Mouse (Mus musculus) lung, adult 18-20 months (tissue): Measurements from ENCODE around the gene Zc3h12d.

Experiments used
- DNase-seq, 2 experiments: peaks; one replicate each; pipeline ENCODE4 v3.0.0; 2022; ENCODE audit warnings: mixed read lengths in 2 of 2

Gene Zc3h12d

DNA sequence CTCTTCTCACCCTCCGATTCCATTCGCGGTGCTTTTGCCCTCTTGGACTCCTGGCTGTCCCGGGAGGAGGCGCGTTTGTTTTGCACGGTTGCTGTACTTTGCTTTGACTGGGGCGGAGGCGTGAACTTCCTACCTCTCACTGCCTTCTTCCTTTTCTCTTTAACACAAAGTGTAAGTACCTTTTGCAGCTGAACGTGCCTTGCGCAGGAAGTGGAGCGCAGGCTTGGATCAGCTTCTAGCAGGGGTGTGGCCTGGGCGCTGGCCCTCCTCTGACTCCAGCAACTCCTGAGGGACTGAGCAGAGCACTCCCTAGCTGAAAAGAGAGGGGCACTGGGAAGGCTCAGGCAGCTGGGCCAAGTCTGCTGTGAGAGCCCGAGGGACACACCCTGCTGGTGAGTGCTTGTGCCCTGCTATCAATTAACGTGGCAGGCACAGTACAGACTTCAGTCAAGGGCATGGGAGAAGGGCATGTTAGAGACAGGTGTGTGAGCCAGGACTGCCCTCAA is at the start of gene Zc3h12d:
Gene Zc3h12d, plus strand, starts transcription at position 300 of the 506 bp plus-strand sequence.
- peak; percentile 51 to 60 for DNase-seq

DNA sequence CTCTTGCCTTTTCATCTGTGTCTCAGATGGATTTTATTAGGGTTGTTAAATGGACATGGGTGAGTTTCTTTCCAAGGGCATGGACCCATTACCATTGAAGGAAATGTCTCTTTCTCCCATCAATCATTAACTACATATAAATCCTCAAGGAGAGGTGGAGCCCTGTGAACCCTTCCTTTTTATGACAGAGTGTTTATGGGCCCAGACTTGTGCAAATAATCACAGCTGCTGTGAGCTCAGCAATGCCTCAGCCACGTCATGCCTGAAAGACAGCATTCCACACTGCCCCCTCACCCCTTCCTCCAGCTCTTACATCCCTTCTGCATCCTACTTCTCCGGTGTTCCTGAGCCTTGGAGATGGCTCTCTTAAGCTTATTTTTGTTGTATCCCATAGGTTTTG is 45.0 kb upstream of the Zc3h12d start:
- no peak for DNase-seq

DNA sequence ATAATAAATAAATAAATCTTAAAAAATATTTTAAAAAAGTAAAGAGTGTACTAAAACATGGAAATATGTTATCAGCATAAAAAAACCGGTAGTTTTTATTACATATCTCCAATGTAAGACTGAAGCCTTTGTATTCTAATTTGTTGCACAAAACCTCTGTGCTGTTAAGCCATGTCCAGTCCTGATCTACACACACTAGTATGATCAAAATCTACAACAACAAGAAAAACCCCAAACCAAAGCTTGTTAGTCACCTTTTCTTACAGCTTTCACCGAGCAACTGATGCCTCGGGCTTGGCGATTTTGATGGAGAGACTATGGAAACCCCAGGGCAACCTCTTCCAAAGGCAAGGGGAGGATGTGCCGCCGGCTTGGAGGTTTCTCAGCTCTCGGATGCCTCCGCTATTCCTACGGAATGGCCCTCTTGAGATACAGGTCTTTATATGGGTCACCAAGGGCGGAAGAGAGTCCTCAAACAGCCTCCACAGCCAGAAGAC is 40.0 kb upstream of the Zc3h12d start:
- DNase-seq = no peak

DNA sequence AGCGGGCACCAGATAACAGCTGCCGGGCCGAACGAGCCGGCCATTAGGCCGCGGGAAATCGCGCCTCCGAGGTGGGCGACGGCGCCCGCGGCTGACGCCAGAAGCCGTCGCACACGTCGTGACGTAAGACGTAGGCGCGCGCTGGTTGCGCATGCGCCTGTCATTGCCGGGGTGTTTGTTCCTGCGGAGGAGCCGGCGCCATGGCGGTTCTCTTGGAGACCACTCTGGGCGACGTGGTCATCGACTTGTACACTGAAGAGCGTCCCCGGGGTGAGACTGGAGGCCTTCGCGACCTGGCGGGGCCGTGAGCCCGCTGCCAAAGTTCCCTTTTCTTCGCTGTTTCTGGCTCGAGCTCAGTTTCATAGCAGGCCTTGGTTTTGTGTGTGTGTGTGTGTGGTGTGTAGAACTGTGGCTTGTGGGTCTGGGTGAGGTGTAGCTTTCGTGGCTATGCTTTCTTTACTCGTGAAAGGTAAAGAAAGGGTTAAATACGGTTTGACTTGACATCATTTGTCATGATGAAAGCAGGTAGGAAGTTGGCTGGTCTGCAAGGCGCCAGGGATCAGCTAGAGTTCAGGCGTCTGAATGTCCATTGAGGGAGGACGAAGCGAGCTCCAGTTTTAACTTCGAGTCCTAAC is 39.4 kb upstream of the Zc3h12d start, which contains the start of the genes Ginm1 and Ppil4:
Gene Ginm1, minus strand, starts transcription at position 74 of the 635 bp plus-strand sequence.
Gene Ppil4, plus strand, starts transcription at position 141 of the 635 bp plus-strand sequence.
- peak; percentile 86 to 87 for DNase-seq

DNA sequence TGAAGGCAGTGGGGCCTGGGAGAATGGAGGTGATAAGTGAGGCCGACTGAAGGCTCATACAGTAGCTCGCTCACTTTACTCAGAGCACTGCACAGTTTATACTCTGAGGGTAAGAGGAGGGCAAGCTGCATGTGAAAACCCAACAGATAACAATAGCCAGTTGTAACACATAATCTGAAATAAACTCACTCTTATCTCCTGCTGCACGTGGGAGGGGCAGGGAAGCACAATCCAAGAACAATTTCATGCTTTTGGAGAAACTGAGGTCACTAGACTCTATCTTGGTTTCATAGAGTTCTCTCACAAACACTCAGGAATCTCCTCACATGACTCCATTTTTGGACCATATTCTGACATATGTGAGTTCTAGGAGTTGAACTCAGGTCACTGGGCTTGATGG is 31.0 kb upstream of the Zc3h12d start:
- DNase-seq = no peak

DNA sequence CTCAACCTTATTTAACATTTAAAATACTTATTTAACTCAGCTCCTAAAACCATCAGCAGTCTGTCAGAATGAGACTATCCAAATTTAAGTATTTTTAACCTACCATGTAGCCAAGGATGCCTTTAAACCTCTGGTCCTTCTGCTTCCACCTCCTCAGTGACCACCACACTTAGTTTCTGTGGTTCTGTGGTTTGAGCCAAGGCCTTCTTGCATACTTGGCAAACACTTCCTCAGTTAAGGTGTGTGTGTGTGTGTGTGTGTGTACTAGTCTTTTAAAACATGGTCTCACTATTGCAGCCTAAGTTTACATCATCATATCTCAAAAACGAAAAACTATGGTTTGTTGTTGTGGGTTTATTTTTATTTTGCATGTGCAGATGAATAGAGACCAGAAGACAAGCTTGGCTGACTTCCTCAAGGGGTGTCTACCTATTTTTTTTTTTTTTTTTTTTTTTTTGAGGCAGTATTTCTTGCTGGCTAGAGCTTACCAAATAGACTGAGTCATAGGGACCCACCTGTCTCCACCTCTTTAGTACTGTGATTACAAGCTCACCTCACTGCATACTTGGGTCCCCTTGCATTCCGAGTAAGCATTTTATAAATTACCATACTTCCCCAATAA is 29.6 kb upstream of the Zc3h12d start:
- DNase-seq = no peak

DNA sequence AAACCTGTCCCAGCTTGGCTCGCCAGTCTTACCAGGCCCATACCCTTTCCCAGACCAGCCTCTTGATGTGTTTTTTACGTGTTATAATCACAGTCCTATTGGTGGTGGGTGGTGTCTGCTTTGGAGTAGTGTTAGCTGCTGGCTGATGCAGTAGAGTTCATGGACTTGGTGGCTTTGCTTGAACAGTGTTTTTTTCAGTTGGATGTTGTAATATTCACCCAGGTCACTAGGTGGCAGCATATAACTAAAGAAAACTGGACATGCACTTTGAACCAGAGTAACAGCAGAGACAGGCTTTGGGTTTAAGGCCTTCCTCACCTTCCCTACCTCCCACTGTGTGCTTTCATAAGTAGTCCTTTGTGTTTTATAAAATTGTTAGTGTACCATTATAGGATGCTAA is 22.3 kb upstream of the Zc3h12d start:
- DNase-seq = peak in 1 of 2 experiments; percentile 38

DNA sequence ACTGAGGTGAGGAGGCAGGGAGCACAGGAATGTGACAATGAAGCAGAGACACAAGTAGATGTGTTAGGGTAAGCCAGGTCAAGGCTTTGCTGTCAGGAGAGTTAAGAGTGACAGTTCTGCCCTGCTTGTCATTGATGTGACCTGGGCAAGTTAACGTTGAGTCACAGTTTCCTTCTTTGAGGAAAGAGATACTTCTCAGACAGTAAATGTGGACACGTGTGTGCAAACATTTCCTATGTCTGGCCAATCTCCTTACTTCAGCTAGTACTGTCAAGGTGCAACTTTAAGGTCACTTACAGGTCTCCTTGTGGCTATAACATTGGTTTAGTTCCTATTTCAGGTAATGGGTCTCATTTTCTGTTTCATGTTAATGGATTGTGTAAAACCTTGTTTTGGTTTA is 15.8 kb upstream of the Zc3h12d start:
- no peak for DNase-seq

DNA sequence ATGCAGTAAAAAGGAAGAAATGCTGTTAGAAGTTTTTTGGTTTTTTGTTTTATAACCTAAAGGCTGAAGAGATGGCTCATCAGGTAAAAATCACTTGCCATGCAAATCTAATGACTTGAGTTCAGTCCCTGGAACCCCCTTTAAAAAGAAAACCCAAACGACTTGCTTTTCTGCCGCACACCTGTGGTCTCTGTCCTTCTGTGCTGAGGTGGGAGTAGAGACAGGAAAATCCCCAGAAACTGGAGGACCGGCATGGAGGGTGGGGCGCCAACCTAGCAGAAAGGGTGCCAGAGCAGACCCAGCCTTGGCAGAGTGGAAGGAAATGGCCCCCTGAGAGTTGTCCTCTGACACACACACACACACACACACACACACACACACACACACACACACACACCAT is 13.6 kb upstream of the Zc3h12d start:
- no peak for DNase-seq

DNA sequence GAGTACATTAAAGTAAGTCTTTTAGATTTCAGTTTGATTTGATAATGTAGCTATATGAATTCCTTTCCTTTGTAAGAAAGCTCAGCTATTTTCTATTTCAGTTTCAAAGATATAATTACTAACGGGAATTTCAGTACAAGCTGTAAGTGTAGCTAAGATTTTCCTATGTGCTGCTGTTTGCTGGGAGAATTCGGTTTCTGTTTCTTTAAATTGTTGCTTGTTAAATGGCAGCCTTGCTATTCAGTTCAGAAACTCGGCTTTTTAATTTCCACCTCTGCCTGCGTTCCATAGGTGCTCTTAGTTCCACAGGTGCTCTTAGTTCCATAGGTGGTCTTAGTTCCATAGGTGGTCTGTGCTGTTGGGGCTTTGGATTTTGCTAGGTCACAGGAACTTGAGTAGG is 13.1 kb upstream of the Zc3h12d start:
- no peak for DNase-seq

DNA sequence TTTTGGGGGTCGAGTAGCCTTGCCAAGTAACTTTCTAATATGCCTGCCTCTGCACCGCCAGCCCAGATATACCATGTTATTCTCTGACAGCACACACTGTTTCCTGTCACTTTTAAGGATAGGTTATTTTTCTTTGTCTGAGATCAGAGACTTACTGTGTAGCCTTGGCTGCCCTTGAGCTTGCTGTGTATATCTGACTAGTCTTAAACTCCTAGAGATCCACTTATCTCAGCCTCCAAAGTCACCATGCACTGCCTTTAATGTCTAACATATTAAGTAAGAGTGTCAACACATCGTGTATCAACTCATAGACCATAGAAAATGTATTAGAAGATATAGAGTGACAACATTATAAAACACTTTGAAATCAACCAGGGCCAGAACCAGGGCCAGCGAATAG is 12.7 kb upstream of the Zc3h12d start:
- DNase-seq = no peak

DNA sequence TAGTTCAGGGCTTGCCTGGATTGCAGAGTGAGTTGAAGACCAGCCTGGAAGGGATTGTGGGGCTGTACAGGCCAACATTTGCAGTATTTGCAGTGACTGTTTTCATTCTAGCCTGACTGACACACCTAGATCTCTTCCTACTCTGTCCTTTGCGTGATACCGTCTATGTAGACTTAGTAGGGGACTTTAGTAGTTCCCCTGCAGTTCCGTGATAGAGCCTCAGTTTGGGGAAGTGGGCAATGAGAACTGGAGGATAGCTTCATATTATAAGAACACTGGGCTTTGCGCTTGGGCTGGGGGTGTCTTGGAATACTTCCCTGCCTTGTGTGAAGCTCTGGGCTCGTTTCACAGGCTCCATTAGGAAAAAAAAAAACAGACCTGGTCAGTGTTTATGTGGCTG is 12.1 kb upstream of the Zc3h12d start:
- DNase-seq = no peak

DNA sequence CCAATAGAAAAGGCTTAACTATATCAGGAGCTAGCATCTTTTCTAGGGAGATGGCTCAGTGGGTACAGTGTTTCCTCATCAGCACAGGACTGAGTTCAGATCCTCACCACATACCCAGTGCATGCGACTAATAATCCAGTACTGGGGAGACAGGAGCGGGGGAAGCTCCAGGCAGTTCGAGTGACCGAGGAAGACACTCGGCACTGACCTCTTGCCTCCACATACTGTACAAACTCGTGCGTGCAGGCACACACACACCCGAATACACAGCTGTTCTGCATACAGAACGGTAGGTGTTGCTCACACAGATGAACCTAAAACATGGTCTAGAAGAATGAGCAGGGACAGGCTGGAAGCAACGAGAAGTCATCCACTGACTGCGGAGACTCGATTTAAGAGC is 10.3 kb upstream of the Zc3h12d start:
- DNase-seq = no peak

DNA sequence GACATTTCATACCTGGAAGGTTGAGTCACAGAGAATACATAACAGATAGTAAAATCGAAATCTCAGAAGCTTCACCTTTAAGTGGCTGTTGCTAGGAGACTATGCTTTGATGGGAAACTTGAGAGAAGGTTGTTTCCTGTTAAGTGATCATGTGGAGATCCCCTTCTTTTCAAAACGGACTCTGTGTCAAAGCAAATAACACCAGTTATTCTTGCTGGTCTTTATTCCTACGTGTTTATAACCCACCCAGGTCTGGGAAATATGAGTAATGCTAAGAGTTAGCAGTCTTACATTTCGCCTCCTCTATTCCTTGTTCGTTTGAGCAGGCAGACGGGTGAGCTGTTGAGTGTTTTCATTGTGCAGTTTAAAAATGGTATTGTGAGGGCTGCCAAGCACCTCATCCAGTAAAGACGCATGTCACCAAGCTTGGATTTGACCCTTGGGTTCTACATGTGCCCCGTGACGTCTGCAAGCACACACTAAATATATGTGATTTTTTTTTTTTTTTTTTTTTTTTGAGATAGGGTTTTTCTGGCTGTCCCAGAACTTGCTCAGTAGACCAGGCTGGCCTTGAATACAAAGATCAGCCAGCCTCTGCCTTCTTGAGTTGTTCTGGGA is 7.5 kb upstream of the Zc3h12d start:
- DNase-seq = no peak

DNA sequence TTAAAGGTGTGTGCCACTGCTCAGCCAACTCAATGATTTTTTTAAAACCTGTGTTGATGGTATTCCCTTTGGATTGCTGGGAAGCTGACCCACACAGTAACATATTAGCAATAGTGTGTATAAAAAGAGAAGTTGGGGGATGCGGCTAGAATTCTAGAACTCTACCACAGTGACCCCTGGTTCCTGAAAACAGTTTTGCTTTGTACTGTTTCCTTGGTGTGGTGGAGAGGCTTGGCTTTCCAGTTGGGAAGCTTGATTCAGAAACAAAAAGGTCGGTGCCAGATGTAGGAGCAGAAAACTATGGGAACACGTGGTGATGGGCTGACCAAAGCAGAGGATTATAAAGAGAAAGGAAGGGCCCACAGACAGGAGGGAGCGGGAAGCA is 7.0 kb upstream of the Zc3h12d start:
- no peak for DNase-seq

DNA sequence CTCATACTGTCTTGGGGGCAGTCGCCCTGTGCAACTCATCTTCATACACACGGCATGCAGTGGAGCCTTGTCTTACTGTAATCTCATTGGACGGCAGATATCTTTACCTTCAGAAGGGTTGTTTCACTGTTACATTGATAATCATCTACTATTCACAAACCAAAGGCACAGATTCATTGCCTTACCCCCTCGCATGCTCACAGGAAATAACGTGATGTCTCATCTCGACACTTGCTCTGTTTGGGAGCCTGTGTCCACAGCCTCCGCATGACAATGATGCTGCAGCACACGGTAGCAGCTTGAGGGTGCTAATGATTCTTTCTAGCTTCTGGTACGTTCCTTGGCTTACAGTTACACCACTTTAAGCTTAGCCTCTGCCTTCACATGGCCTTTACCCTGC is 6.2 kb upstream of the Zc3h12d start:
- DNase-seq = no peak

DNA sequence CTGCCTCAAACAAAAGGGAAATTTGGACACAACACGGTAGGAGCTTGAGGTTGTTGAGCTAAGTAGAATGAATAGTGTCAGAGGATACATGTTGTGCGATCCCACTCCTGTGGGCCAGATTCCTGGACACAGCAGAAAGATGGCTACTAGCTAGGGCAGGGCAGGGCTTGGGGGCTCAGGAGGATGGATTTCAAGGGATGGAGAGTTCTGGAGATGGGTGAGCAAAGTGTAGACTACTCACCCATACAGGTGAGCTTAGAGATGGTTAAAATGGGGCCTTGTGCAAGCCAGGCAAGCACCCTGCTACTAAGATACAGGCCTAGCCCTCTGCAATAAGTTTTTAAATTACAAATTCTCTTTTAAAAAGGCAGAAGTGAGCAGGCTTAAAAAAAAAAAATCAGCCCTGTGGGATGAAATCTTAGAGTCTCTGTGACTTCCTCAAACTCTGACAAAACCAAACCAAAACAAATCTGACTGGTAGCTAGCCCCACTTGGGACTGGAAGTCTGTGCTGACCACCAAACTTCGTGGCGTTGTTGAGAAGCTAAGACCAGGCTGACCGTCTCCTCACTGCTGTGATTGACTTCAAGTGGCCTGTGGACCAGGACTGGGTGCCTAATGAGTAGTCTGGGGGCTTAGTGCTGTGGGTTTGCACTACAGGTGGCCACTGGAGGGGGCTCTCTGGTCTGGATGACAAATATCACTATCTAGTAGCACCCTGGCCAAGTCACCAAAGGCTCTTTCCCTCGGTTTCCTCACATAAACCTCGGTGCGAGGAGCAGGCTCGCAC is 1.3 kb downstream of the Zc3h12d start:
- DNase-seq = no peak

DNA sequence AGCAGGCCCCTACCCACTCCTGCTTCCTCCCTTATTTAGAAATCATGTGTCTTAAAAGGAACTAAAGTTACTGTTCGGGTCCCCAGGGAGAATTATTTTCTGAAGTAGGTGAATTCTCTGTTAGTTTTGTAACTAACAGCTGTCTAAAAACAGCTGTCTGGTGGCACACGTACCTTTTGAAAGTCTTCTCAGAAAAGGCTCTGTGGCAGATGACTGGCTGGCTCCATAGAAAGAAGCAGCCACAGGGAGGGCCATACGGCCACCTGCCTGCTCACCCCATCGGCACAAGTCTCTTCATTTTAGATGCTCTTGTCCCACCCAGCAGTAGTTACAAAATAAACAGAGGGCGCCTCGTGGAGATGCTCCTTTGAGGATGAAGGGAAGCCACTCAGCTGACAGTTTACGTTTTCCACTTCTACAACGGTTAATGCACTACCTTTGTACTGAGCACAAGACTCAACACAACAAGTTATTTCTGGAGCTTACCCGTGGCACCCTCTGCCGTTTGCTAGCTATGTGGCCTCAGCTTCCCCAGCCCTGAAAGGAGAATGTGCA is 2.5 kb downstream of the Zc3h12d start:
- no peak for DNase-seq

DNA sequence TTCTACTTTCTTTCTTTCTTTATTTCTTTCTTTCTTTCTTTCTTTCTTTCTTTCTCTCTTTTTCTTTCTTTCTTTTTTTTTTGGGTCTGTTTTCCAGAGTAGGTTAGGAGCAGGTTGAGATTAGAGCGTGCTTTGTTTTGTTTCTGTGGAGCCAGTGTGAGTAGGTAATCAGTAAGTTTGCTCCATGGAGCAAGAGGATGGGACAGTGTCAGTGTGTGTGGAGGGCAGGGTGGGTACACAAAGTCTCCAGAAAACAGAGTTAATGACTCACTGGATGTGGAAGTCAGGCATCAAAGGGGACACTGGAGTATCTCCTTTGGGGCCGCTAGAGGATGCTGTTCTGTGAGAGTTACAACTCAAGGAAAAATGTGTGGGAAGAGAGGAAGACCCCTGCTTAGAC is 4.6 kb downstream of the Zc3h12d start:
- DNase-seq = no peak

DNA sequence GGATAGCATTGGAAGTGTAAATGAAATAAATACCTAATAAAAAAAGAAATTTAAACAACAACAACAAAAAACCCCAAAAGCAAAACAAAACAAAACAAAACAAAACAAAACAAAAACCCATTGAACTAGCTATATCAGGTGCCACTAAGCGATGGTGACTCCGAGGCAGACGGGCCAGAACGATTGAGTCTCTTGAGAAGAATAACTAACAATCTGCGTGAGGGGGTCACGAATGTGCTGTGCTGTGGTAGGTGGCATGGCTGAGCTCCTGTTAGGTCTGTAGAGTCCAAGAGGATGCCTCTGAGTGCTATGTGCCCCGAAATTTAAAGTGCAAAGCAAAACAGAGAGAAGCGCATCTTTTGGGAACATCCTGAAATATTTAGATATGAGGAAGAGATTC is 5.2 kb downstream of the Zc3h12d start:
- DNase-seq = no peak

DNA sequence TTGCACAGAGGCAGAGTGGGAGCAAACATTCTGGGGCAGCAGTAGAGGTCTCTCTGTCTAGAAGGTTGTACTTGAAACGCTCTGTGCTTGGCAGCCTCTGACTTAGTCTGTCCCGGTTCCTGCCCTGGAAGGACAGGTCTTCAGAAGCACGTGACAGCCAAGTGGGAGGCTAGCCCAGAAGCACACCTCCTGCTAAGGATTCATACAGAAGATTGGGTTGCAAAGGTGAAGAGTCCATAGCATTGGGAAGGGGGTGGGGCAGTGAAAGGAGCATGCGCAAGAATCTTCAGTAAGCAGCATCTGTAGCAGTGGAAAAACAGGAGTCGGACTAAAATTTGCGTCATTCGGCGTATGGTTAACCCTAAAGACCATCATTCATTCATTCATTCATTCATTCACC is 5.8 kb downstream of the Zc3h12d start:
- no peak for DNase-seq

DNA sequence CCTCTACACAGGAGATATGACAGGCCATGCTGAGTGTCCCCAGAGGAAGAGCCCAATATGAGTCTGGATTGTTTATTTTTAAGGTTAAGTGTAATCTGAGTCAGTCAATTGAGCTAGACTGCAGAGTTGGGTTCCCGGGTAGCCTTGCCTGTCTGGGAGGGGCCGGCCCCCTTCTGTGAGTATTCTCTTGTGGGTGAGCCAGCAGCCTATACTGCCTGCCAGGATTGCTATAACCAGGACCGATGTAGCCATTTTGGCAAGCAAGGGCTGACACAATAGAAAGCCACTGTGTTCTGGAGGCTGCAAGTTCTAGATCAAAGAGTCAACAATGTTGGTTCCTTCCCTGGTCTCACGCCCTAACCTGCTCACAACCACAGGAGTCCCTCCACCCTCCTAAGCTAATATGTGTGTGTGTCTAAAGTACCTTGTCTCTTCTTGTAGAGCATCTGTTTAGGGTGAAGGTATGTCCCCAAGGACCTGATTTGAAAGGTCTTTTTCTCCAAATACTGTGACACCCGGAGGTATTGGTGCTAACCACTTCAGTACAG is 6.7 kb downstream of the Zc3h12d start:
- DNase-seq = no peak
